Comparison of ENCODE assay signal across 17 mouse cellular contexts in the genomic region with DNA sequence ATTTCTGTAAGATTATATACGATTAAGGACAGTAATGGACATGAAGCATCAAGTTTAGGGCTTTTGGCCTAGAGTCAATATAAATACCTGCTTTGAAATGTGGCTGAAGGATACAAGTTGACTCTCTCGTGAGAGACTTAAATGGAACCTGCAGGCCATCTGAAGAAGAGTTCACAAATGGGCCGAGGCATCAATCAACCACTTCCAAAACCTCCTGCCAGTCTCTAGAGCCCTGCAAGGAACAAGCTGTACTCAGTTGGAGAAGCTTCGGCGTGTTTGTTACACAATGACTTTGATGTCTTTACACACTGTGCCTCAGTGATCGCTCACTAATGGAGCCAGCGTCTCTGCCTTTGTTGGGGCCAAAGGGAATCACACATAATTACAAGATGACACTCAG.
"Had no signal": no experiment of that assay in that cellular context is flagged by ENCODE, and none has a peak within 500 bp of the region (broad histone marks: within the 10 kb centered on the region; RNA-seq: fewer than 3 reads in every experiment).

No protein-coding gene starts in this region.

- H3K27ac ChIP-seq: neural tube, embryonic 12.5 days; neural tube, embryonic 13.5 days; neural tube, embryonic 15.5 days; stomach, embryonic 15.5 days; stomach, postnatal 0 days had no signal

- H3K4me2 ChIP-seq: neural tube, embryonic 12.5 days; neural tube, embryonic 13.5 days; neural tube, embryonic 15.5 days; stomach, embryonic 15.5 days had no signal

- H3K36me3 ChIP-seq: neural tube, embryonic 12.5 days; neural tube, embryonic 13.5 days; neural tube, embryonic 15.5 days; stomach, embryonic 15.5 days had no signal

- H3K27me3 ChIP-seq: neural tube, embryonic 12.5 days; neural tube, embryonic 13.5 days; neural tube, embryonic 15.5 days; stomach, embryonic 15.5 days had no signal

- H3K4me3 ChIP-seq: neural tube, embryonic 12.5 days; neural tube, embryonic 13.5 days; neural tube, embryonic 15.5 days; stomach, embryonic 15.5 days had no signal

- H3K4me1 ChIP-seq: neural tube, embryonic 12.5 days; neural tube, embryonic 13.5 days; neural tube, embryonic 15.5 days; stomach, embryonic 15.5 days had no signal

- H3K9me3 ChIP-seq: neural tube, embryonic 12.5 days; neural tube, embryonic 13.5 days; neural tube, embryonic 15.5 days; stomach, embryonic 15.5 days had no signal

- DNase-seq: retina, postnatal 1 day; right cerebral cortex, adult 18-20 months; right cerebral cortex, postnatal 14 days; right cerebral cortex, postnatal 25 days; right cerebral cortex, postnatal 4 days; spleen, adult 18-20 months; thymus, adult 18-20 months; thymus, adult 2 months; thymus, postnatal 14 days; thymus, postnatal 25 days; thymus, postnatal 36 days; thymus, postnatal 4 days had no signal

- H3K9ac ChIP-seq: neural tube, embryonic 12.5 days; neural tube, embryonic 13.5 days; neural tube, embryonic 15.5 days; stomach, embryonic 15.5 days had no signal
